Mouse (Mus musculus) cerebellum, adult 2 months (tissue): ENCODE data around the gene Elk3.

Source experiments
- CTCF ChIP-seq: fragments of 200-500 bp; IDR thresholded peaks from 2 replicates; pipeline ENCODE4 v1.5.1; 2011; ENCODE audit warnings: low read depth, mild to moderate bottlenecking, control low read depth, low read length, moderate library complexity, borderline replicate concordance; ENCODE audit not compliant: insufficient read depth
- POLR2A ChIP-seq: fragments of 200-500 bp; IDR thresholded peaks from 2 replicates; pipeline ENCODE4 v1.6.1; 2011; ENCODE audit warnings: low read length, control low read depth, borderline replicate concordance; ENCODE audit not compliant: insufficient read depth

- TF ChIP-seq POLR2A: no peak
- TF ChIP-seq CTCF: no peak
Measured at GRCm38 (mm10) chr10:93347387-93347786, 36.5 kb upstream of the Elk3 start.
